Mouse (Mus musculus) CH12.LX (cell line): Measurements from ENCODE around the gene Timm29.

Experiments used
- CTCF ChIP-seq, 2 experiments: IDR thresholded peaks in 1 of 2; conservative IDR thresholded peaks in 1 of 2; 2 replicates each; pipeline ENCODE4 v1.5.1; 2011 to 2012; ENCODE audit warnings: low read depth in 2 of 2, low read length in 2 of 2, improper control_type of control experiment in 1 of 2, inconsistent platforms in 1 of 2, mild to moderate bottlenecking in 1 of 2, moderate library complexity in 1 of 2
- POLR2A ChIP-seq: IDR thresholded peaks from 2 replicates; pipeline ENCODE4 v1.6.1; 2011; ENCODE audit warnings: low read depth, mild to moderate bottlenecking, improper control_type of control experiment, low read length
- TCF12 ChIP-seq: IDR thresholded peaks from 2 replicates; pipeline ENCODE4 v1.6.1; 2014; ENCODE audit warnings: low read depth, mild to moderate bottlenecking, inconsistent platforms, low read length, improper control_type of control experiment

DNA sequence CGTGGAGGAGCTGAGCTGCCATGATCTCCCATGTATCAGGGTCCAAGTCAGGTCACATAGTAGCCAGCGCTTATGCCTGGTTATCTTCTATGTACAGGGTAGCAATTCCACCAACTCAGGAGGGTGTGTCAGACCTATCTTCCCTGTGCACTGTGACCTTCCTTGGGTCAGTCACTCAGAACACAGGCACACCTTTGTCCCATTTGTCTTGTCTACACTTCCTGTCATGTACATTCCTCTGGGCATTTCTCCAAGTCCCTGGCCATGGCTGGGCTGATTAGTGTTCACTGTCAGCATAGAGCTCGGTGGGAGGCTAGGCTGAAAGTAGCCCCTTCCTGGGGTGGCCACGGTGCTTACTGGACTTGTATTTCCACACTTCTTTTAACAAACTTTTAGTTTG, 34.2 kb upstream of the Timm29 start:
- TF ChIP-seq TCF12 (no peak), POLR2A (no peak), CTCF (conservative IDR thresholded peaks at IDR 0.05 in 1 of 2, IDR thresholded peaks at IDR 0.05 in 1 of 2; ENCODE audit: low read depth in 2 of 2, low read length in 2 of 2) (no peak)
